Mouse (Mus musculus): ENCODE results near the gene Klhdc8a. TPM values are rescaled to one million over a fixed set of nuclear protein-coding genes. Genes with fewer than 3 reads are reported as not detected.
"Not testable (repeated sequence)": the region's sequence is repeated elsewhere in the genome, so short reads cannot be mapped to it uniquely, and the experiment has no call there.

Gene Klhdc8a
- polyA plus RNA-seq, 1 experiment from 2014 or later, result 0.11 TPM

DNA sequence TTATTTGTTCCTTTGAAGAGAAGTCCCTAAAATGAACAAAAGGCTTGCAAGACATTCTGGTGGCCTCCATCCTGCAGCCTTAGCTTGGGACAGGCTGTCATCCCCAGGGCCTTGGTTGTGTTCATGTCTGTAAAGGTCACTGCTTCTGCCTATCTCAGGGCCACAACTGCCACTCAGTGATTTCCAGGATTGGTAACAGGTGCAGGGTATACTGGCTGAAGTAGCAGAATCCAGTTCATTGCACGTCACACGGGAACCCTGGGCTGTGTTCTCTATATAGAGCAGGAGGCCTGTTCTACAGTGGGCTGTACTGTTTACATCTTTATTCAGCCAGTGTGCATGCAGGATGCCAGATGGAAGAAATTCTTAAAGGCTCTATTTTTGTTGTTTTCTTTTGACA is 30.5 kb upstream of the Klhdc8a start:
- Histone ChIP-seq H3K36me3 (ENCODE audit: control insufficient read depth, insufficient read depth) (no peaks in the 10 kb centered on the region), H3K4me3 (ENCODE audit: low read depth, low read length) (no peak overlapping the region), H3K4me2 (ENCODE audit: low read depth, low read length) (no peak overlapping the region), H3K9me3 (replicated peaks; ENCODE audit: control insufficient read depth, low read length) (no peaks in the 10 kb centered on the region), H3K27me3 (ENCODE audit: control insufficient read depth, insufficient read depth, low read depth, low read length) (no peaks in the 10 kb centered on the region), H3K27ac (ENCODE audit: low read length) (no peak overlapping the region), H3K4me1 (ENCODE audit: control insufficient read depth, low read depth, low read length) (peaks cover 17% of the 10 kb centered on the region), H3K9ac (ENCODE audit: low read depth, low read length) (no peak overlapping the region)
- no peak for ATAC-seq (ENCODE audit: low read depth)
- 69% methylated on average over 2 of the region's 2 CpGs for WGBS (ENCODE audit: insufficient replicate concordance)

- ATAC-seq (ENCODE audit: low read depth), result no peak
- Histone ChIP-seq H3K27me3 (ENCODE audit: control insufficient read depth, insufficient read depth, low read depth, low read length) (no peaks in the 10 kb centered on the region), H3K4me1 (ENCODE audit: control insufficient read depth, low read depth, low read length) (peaks cover 17% of the 10 kb centered on the region), H3K4me2 (ENCODE audit: low read depth, low read length) (no peak overlapping the region), H3K36me3 (ENCODE audit: control insufficient read depth, insufficient read depth) (no peaks in the 10 kb centered on the region), H3K9me3 (replicated peaks; ENCODE audit: control insufficient read depth, low read length) (no peaks in the 10 kb centered on the region), H3K9ac (ENCODE audit: low read depth, low read length) (no peak overlapping the region), H3K4me3 (ENCODE audit: low read depth, low read length) (no peak overlapping the region), H3K27ac (ENCODE audit: low read length) (no peak overlapping the region)
- 56% methylated on average over 7 of the region's 7 CpGs for WGBS (ENCODE audit: insufficient replicate concordance)
These were observed 29.9 kb upstream of the Klhdc8a start for GRCm38 (mm10) chr1:132268418-132269060.

- WGBS (ENCODE audit: insufficient replicate concordance), result 63% methylated on average over 3 of the region's 3 CpGs
These were observed 27.2 kb upstream of the Klhdc8a start for GRCm38 (mm10) chr1:132271237-132271636.

DNA sequence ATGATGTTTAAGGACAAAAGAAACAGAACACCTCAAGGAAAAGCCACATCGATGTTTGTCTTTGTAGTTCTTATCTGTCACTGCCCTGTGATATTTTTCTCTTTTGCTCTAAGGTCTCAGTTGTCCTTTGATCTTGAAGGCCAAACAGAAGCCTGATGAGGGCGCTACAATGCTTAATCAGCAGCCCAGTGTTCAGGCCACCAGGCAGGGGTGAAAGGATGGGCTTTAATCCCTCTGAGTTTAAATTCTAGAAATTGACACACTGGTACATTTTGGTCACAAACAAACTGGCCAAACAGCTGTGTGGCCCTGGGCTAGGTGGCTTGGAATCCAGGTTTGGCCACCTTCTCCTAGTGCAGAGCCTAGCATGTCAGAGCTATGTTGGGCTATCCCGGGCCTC is 21.7 kb upstream of the Klhdc8a start:
- WGBS (ENCODE audit: insufficient replicate concordance), result 41% methylated on average over 3 of the region's 3 CpGs

More at GRCm38 (mm10) chr1:132271237-132271636, 27.2 kb upstream of the Klhdc8a start:
- Histone ChIP-seq H3K27ac (ENCODE audit: low read length) (no peak overlapping the region), H3K4me2 (ENCODE audit: low read depth, low read length) (no peak overlapping the region), H3K9me3 (replicated peaks; ENCODE audit: control insufficient read depth, low read length) (no peaks in the 10 kb centered on the region), H3K9ac (ENCODE audit: low read depth, low read length) (no peak overlapping the region), H3K36me3 (ENCODE audit: control insufficient read depth, insufficient read depth) (no peaks in the 10 kb centered on the region), H3K4me3 (ENCODE audit: low read depth, low read length) (no peak overlapping the region), H3K27me3 (ENCODE audit: control insufficient read depth, insufficient read depth, low read depth, low read length) (no peaks in the 10 kb centered on the region), H3K4me1 (ENCODE audit: control insufficient read depth, low read depth, low read length) (no peaks in the 10 kb centered on the region)
- ATAC-seq (ENCODE audit: low read depth), result no peak

DNA sequence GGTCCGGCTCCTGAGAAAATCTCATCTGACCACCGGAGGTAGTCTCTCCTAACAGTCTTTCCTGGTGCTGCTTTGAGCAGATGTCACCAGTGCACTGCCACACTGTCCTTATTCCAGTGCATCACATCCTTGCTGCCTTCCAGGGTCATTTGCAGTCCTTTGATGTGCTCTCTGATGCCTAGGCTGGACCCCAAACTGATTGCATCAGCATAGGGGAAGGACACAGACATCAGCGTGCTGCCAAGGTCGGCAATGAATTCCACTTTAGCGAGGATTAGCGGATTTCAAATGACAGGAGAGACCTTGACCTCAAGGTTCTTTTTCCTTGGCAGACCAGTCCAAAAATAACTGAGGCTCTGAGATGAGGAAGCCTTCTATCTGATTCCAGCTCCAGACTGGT is 21.3 kb upstream of the Klhdc8a start:
- ATAC-seq (ENCODE audit: low read depth), result no peak
- Histone ChIP-seq H3K4me3 (ENCODE audit: low read depth, low read length) (no peak overlapping the region), H3K27ac (ENCODE audit: low read length) (no peak overlapping the region), H3K27me3 (ENCODE audit: control insufficient read depth, insufficient read depth, low read depth, low read length) (no peaks in the 10 kb centered on the region), H3K4me2 (ENCODE audit: low read depth, low read length) (no peak overlapping the region), H3K9me3 (replicated peaks; ENCODE audit: control insufficient read depth, low read length) (no peaks in the 10 kb centered on the region), H3K9ac (ENCODE audit: low read depth, low read length) (no peak overlapping the region), H3K4me1 (ENCODE audit: control insufficient read depth, low read depth, low read length) (no peaks in the 10 kb centered on the region), H3K36me3 (ENCODE audit: control insufficient read depth, insufficient read depth) (no peaks in the 10 kb centered on the region)
- WGBS (ENCODE audit: insufficient replicate concordance), result 67% methylated on average over 6 of the region's 6 CpGs

More for the DNA sequence above, 21.7 kb upstream of the Klhdc8a start:
- Histone ChIP-seq H3K36me3 (ENCODE audit: control insufficient read depth, insufficient read depth) (no peaks in the 10 kb centered on the region), H3K9me3 (replicated peaks; ENCODE audit: control insufficient read depth, low read length) (no peaks in the 10 kb centered on the region), H3K4me3 (ENCODE audit: low read depth, low read length) (no peak overlapping the region), H3K9ac (ENCODE audit: low read depth, low read length) (no peak overlapping the region), H3K27me3 (ENCODE audit: control insufficient read depth, insufficient read depth, low read depth, low read length) (no peaks in the 10 kb centered on the region), H3K4me1 (ENCODE audit: control insufficient read depth, low read depth, low read length) (no peaks in the 10 kb centered on the region), H3K27ac (ENCODE audit: low read length) (no peak overlapping the region), H3K4me2 (ENCODE audit: low read depth, low read length) (no peak overlapping the region)
- ATAC-seq (ENCODE audit: low read depth), result no peak

DNA sequence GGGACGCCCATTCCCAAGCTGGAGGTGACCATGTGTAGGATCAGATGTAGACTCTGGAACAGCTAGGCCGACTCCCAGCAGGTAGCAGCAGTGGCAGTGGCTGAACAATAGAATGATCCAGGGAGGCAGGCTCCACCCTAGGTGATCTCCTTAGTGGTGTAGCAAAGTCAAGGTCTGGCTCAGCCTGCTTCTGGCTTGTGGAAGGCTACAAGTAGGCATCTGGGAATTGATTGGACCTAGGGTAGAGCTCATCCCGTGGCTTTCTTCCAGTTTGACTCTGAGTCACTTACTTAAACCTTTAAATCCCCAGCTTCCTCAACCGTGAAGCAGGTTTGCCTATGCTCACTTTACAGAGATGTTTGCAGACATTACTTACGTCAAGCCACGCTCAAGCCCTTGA is 17.8 kb upstream of the Klhdc8a start:
- not testable (repeated sequence) for H3K9me3 ChIP-seq (replicated peaks; ENCODE audit: control insufficient read depth, low read length); H3K27me3 ChIP-seq (ENCODE audit: control insufficient read depth, insufficient read depth, low read depth, low read length); H3K4me2 ChIP-seq (ENCODE audit: low read depth, low read length); H3K27ac ChIP-seq (ENCODE audit: low read length); H3K9ac ChIP-seq (ENCODE audit: low read depth, low read length); H3K4me1 ChIP-seq (ENCODE audit: control insufficient read depth, low read depth, low read length); H3K36me3 ChIP-seq (ENCODE audit: control insufficient read depth, insufficient read depth); ATAC-seq (ENCODE audit: low read depth); H3K4me3 ChIP-seq (ENCODE audit: low read depth, low read length)
- 61% methylated on average over 6 of the region's 6 CpGs for WGBS (ENCODE audit: insufficient replicate concordance)

GRCm38 (mm10) chr1:132281523-132282176 is 16.8 kb upstream of the Klhdc8a start:
- Histone ChIP-seq H3K27ac (ENCODE audit: low read length) (no peak overlapping the region), H3K27me3 (ENCODE audit: control insufficient read depth, insufficient read depth, low read depth, low read length) (no peaks in the 10 kb centered on the region), H3K9me3 (replicated peaks; ENCODE audit: control insufficient read depth, low read length) (no peaks in the 10 kb centered on the region), H3K4me1 (ENCODE audit: control insufficient read depth, low read depth, low read length) (no peaks in the 10 kb centered on the region), H3K4me3 (ENCODE audit: low read depth, low read length) (no peak overlapping the region), H3K4me2 (ENCODE audit: low read depth, low read length) (no peak overlapping the region), H3K9ac (ENCODE audit: low read depth, low read length) (no peak overlapping the region), H3K36me3 (ENCODE audit: control insufficient read depth, insufficient read depth) (no peaks in the 10 kb centered on the region)
- ATAC-seq (ENCODE audit: low read depth), result no peak
- WGBS (ENCODE audit: insufficient replicate concordance), result 42% methylated on average over 8 of the region's 8 CpGs

DNA sequence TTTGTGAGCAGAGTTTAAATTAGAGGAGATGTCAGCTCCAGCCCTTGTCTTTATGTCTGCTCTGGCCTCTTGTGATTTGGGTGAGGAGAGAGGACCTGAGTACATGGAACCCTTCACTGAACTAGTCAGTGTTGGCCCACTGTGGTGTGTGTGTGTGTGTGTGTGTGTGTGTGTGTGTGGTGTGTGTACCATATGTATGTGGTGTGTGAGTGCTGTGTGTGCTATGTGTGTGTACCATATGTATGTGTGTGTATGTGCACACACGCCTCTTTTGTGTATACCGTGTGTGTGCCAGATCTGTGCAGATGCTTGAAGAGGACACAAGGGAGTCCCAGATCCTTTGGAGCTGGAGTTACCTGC is 16.3 kb upstream of the Klhdc8a start:
- H3K4me3 ChIP-seq (ENCODE audit: low read depth, low read length), result no peak overlapping the region
- no peaks in the 10 kb centered on the region for H3K36me3 ChIP-seq (ENCODE audit: control insufficient read depth, insufficient read depth)
- no peak overlapping the region for H3K4me2 ChIP-seq (ENCODE audit: low read depth, low read length)
- H3K9ac ChIP-seq (ENCODE audit: low read depth, low read length), result no peak overlapping the region
- H3K4me1 ChIP-seq (ENCODE audit: control insufficient read depth, low read depth, low read length), result no peaks in the 10 kb centered on the region
- no peaks in the 10 kb centered on the region for H3K27me3 ChIP-seq (ENCODE audit: control insufficient read depth, insufficient read depth, low read depth, low read length)
- no peak for ATAC-seq (ENCODE audit: low read depth)
- H3K9me3 ChIP-seq (replicated peaks; ENCODE audit: control insufficient read depth, low read length), result no peaks in the 10 kb centered on the region
- H3K27ac ChIP-seq (ENCODE audit: low read length), result no peak overlapping the region
- WGBS (ENCODE audit: insufficient replicate concordance), result 65% methylated on average over 2 of the region's 2 CpGs

GRCm38 (mm10) chr1:132283018-132283417 is 15.4 kb upstream of the Klhdc8a start:
- no peaks in the 10 kb centered on the region for H3K4me1 ChIP-seq (ENCODE audit: control insufficient read depth, low read depth, low read length)
- 76% methylated on average over 13 of the region's 13 CpGs for WGBS (ENCODE audit: insufficient replicate concordance)
- H3K27ac ChIP-seq (ENCODE audit: low read length), result no peak overlapping the region
- no peaks in the 10 kb centered on the region for H3K9me3 ChIP-seq (replicated peaks; ENCODE audit: control insufficient read depth, low read length)
- H3K27me3 ChIP-seq (ENCODE audit: control insufficient read depth, insufficient read depth, low read depth, low read length), result no peaks in the 10 kb centered on the region
- H3K36me3 ChIP-seq (ENCODE audit: control insufficient read depth, insufficient read depth), result no peaks in the 10 kb centered on the region
- no peak for ATAC-seq (ENCODE audit: low read depth)
- no peak overlapping the region for H3K4me2 ChIP-seq (ENCODE audit: low read depth, low read length)
- no peak overlapping the region for H3K4me3 ChIP-seq (ENCODE audit: low read depth, low read length)
- no peak overlapping the region for H3K9ac ChIP-seq (ENCODE audit: low read depth, low read length)

Data from liver, embryonic 16.5 days (tissue).